Mouse (Mus musculus) embryo, embryonic 10 days (tissue): ENCODE measurements around the gene Avil.
"Not testable (repeated sequence)": the region's sequence is repeated elsewhere in the genome, so short reads cannot be mapped to it uniquely, and the experiment has no call there.

Source experiments
- DNase-seq: peaks from one replicate; pipeline ENCODE4 v3.0.0-alpha.2; 2015; ENCODE audit warnings: low spot score

The Avil gene

DNA sequence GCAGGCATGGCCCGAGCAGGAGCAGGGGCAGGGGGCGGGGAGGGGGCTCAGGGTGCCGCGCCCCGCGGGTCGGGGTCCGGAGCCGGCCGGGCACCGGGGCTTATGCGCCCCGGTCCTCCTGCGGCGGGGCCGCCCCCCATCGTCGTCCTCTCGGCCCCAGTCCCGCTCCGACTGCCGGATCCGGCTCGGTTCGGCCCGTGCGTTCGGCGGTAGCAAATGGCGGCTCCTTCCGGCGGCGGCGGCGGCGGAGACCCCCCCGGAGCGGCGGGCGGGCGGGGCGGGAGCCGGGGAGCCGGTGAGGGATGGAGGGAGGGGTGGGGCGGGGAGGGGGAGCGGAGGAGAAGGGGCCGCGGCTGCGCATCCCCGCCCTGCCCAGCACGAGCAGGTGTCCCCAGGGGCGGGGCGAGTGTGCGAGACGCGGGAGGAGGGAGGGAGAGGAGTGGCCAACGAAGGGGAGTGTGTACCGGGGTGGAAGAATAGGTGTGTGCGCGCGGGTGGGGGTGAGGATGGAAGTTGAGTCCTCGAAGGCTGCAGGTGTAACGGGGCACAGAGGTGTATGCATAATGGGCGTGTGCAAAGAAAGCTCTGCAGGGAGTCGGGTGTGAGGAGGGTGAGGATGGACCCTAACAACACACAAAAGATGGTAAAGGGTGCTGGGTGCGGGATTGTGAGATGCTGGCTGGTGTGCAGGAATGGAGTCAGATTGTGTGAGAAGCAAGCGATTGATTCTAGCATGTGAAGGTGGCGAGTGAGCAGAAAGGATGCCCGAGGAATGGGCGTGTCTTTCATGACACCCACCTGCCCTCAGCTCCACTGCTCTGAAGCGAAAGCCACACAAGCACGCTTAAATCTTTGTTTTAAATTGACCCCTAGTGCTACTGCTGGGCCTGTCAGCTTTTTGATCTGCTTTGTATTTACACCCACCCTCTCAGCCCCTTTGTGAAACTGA lies 59.7 kb downstream of the Avil start, which contains the start of gene March9:
TSS of gene March9 (minus strand) at position 217 of the 949 bp plus-strand sequence.
- peak; percentile 83 for DNase-seq

DNA sequence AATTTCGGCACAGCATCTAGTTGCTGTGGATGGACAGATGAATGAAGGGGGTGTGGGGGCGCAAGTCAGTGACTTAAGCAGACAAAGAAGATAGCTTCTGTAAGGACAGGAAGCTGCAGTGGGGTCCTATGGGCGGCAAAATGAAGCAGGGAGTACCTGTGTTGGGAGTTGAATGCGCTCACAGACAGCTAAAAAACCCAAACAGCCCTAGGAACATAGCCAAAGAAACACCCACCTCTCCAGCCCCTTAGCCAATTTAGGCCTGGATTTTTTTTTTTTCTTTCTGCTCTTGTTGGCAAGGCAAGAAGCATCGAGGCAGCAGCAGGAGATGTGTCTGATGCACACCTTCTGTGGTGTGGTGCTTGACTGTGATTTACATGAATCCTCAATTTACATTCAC lies 60.6 kb downstream of the Avil start:
- no peak for DNase-seq

DNA sequence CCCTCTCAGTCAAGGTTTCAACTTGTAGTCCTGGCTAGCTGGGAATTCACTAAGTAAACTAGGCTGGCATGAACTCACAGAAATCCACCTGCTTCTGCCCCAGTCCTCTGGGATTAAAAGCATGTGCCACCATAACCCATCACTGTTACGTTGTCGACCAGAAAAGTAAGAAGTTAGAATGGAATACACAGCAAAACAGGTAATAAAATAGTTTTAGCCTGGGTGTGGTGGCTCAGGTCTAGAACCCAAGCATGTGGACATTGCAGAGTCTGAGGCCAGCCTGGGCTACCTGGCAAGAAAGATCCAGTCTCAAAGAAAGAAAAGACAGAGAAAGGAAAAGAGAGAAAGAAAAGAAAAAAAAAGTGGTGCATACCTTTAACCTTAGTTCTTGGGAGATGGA lies 61.0 kb downstream of the Avil start:
- DNase-seq = no peak

DNA sequence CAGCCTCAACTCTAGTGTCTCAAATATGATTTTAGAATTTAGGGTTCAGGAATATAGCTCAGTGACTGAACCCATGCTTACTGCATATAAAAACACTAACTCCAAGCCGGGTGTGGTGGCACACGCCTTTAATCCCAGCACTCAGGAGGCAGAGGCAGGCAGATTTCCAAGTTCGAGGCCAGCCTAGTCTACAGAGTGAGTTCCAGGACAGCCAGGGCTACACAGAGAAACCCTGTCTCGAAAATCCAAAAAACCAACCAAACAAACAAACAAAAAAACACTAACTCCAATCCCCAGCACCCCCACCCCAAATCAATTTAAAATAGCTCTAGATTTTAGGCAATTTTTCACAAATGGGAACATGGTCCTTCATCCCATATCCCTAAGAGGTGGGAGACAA lies 61.6 kb downstream of the Avil start:
- not testable (repeated sequence) for DNase-seq

DNA sequence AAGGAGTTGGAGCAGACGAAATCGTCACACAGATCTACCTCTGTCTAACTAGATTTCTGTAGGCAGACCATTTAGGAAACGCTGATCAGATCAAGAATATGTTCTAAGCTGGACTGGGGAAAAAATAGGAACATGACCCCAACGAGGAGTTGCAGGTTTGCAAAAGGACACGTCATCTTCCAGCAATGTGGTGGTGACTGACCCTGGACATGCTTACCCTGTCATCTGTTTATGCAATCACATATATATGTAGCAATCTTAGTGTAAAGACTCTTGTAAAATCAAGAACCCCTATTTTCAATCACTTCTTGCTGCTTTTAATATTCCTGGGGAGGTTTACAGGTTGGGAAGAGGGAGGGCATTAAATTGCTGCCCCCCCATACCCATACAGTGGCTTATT lies 62.0 kb downstream of the Avil start:
- DNase-seq = no peak

DNA sequence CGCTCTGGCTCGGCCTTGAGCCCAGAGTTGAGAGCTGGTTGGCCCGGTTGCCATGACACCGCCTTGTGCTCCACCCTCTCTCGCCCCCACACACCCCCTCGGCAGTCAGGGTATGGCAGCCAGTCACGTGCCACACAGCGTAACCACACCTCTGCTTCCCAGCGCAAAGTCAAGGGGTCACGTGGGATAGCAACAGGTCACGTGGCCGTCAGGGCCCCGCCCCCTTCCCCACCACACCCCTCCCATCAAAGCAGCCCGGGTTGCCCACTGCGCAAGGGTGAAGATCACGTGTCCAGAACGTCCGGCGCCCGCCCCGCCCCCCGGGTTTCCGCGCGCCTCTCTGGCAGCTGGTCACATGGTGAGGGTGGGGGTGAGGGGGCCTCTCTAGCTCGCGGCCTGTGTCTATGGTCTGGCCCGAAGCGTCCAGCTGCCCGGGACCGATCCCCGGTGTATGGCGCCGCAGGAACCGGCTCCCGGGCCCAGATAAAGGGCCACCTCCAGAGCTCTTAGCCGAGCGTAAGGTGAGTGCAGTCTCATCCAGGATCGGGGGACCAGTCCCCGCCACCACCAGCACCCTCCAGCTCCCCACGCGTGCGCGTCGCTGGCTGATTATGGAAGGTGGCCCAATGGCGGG lies 62.8 kb downstream of the Avil start, which contains the start of gene Cdk4:
TSS of gene Cdk4 (plus strand) at position 296 of the 634 bp plus-strand sequence.
- peak; percentile 98 for DNase-seq

DNA sequence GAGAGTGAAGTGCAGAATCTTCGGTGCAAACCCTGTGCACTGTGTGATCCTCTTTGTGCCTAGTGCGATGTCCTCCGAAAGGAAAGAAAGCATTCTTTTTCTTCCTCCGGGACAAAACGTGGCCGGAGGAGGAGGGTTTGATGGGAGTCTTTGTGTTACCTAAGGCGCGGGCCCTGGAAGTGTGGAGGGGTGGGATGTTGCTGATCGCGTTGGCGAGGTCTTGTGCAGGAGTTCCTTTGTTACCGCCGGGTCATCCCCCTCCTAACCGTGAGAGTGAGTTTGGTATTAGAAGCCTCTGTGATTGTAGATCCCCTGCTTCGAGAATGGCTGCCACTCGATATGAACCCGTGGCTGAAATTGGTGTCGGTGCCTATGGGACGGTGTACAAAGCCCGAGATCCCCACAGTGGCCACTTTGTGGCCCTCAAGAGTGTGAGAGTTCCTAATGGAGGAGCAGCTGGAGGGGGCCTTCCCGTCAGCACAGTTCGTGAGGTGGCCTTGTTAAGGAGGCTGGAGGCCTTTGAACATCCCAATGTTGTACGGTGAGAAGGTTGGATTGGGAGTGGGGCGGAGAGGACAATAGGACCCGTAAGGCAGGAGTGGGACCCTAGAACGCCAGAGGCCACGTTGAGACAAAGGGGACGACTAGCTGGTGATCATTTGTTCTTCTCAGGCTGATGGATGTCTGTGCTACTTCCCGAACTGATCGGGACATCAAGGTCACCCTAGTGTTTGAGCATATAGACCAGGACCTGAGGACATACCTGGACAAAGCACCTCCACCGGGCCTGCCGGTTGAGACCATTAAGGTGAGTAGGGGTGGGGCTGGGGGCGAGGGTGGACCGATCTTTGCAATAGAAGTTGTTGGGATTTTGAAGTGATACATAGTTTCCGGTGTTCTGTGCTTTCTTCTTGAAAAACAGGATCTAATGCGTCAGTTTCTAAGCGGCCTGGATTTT lies 63.7 kb downstream of the Avil start:
- DNase-seq = peak; percentile 35

DNA sequence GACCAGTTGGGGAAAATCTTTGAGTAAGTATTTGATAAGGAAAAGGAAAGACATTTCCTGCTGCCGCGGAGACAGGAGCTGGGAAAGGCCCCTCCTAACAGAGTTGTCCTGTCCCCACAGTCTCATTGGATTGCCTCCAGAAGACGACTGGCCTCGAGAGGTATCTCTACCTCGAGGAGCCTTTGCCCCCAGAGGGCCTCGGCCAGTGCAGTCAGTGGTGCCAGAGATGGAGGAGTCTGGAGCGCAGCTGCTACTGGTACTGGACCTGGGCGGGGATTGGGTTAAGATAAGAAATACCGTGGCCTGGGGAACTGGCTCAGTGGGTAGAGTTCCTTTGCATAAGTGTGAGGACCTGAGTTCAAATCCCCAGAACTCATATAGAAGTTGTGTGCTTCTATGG lies 65.5 kb downstream of the Avil start:
- DNase-seq = no peak

DNA sequence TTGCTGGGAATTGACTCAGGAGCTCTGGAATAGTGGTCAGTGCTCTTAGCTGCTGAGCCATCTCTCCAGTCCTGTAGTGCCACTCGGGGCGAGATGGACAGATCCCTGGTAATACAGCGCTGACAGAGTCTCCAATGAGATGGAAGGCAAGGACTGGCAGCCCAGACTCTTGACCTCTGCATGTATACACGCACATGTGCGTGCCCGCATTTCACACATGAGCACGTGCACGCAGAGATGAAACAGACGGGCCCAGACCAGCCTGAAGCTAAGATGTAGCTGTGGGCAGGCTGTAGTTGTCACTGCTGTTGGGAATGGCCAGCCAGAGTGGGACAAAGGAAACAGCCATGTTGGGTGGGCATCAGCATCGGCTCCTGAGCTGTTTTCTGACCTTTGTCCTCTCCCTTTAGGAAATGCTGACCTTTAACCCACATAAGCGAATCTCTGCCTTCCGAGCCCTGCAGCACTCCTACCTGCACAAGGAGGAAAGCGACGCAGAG lies 66.1 kb downstream of the Avil start:
- no peak for DNase-seq

DNA sequence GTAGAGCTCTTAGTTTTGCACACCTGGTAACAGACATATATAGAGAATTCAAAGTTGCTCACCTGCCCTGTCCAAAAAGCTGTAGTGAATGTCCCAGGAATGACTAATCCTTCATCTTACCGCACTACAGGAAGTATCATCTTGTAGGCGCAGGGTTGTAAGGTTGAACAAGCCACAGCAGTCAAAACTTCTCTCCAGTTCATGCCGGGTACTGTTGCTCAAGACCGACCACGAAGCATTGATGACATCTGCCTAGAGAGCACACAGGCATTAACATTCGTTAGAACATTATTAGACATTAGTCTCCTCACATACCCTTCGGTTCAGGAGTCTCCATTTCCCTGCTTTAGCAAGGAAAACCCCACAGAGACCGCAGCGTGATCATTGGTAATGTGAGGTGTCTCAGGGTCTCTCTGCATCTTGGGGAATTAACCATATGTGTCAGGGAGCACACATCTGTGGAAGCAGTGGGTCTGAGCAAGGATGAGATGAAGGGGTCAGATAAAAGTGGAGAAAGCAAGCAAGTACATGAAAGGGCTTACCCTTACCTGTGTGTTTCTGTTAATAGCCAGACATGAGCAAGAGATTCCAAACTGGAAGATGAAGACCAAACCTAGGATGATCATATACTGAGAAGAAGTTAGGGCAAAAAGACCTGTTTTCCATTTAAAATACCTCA lies 68.0 kb downstream of the Avil start:
- DNase-seq = no peak

DNA sequence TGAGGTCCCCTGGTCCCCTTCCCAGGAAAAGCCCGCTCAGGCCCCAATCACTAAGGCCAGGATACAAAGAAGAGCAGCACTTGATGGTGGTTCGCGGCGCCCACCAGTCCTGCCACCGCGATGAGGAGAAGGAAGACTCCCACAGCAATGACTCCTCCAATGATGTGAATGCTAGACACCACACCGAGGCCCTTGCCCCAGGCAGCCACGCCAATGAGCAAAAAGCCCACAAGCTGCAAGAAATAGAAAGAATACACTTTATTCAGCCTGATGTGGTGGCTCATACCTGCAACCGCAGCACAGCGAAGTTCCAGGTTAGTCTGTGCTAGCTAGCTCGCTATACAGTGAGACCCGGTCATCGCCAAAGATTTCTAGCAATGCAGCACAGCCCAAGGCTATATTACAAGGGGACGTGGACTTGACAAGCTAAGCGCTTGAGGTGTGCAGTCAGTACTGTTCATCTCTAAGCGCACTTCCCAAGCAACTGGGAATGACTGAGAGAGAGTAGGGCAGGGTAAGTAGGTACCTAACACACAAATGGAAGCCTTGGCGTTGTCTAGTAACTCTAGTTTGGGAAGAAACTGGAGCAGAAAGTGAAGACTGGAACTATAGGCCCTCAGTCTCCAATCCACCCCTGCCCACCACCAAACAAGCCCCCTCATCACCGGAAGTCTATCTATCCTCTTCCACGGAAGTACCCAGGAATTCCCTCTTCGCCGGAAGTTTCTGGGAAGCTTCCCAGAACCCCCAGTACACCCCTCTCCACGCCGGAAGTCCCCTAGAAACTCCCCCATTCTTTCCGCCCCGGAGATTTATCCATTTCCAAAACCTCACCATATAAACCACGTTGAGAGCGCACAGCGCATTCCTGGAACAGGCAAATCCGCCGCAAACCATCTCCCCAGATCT lies 69.0 kb downstream of the Avil start:
- peak; percentile 67 for DNase-seq
